Mouse (Mus musculus) urinary bladder, adult 18-20 months (tissue): ENCODE data around the gene Zfp612.
A peak's percentile ranks its signal among the peaks of the same experiment; 100 is the strongest.
"Not testable (repeated sequence)": the region's sequence is repeated elsewhere in the genome, so short reads cannot be mapped to it uniquely, and the experiment has no call there.

Experiments used
- DNase-seq, 2 experiments: peaks; one replicate each; pipeline ENCODE4 v3.0.0; 2022; ENCODE audit warnings: low spot score in 2 of 2, mixed read lengths in 2 of 2

Zfp612 gene

DNA sequence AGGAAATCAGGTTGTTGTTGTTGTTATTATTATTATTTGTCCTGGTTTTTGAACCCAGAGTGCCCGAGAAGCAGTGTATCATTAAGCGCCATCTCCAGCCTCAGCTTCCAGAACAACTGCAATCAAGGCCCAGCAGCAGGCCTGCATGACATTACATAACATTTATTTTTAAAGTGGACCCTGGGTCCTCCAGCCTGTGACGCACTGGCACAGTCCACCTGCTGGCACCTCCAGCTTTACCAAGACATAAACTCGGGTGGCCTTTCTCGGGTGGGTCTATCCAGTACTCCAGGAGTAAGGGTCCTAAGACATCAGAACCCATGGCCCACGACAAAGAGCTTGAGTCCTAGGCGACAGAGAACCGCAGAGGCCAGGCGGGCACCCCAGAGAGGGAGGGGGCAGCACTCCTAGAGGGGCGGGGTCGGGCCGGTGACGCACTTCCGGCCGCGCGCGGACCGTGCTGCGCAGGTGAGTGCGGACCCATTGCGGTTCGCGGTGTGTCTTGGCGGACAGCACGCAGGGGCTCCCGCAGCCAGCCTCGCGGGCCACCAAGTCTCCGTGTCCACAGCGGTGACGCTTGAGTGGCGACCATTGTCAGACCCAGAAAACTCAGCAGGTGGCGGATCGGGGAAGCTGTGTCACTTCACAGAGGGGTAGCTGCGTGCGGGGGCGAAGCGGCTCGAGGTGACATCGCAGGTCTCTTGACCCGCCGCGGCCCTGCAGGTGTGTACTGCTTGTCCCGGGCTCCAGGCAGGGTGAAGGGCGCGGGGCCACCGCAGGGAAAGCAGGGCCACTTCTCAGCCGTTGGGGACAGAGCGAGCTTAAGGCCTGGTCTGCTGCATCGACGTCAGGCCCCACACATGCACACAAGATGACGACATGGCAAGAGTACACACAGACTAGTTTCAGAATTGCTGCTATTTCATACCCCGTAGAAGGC, at the start of gene Zfp612:
TSS of gene Zfp612 (plus strand) at position 465 of the 940 bp plus-strand sequence.
- peak; percentile 43 to 55 for DNase-seq

DNA sequence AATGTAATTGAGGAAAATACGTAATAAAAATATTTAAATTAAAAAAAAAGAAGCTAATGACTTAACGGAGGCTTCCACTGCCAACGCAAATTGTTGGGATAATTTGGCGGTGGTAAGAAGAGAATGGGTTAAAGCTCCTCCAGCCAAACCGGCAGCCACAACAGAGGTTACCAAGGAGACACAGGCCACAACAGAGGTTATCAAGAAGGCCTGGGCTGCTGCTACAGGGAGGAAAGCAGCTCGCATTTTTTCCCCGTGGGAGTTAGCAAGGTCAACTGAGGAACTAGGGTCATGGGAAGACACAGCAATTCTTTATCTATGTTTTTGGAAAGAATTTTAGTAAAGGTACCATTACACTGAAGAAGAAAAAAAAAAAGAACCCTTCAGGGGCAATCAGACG, 45.8 kb upstream of the Zfp612 start:
- DNase-seq, result not testable (repeated sequence)

DNA sequence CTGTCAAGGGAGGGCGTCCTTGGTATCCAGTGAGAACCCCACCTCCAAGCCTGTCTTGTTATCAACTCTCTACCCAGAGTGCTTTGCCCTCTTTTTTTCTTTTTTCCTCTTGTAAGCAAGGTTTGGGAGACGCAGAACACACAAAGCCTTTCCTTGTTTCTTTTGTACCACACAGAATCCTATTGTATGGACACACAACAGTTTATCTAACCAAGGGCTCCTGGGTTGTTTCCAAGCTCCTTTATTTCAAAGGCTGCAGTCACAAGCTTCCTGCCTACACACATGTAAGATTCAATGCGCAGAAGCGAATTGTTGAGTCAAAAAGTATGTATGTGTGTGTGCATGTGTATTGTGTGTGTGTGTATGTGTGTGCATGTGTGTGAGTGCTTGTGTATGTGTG, 45.2 kb upstream of the Zfp612 start:
- no peak for DNase-seq

DNA sequence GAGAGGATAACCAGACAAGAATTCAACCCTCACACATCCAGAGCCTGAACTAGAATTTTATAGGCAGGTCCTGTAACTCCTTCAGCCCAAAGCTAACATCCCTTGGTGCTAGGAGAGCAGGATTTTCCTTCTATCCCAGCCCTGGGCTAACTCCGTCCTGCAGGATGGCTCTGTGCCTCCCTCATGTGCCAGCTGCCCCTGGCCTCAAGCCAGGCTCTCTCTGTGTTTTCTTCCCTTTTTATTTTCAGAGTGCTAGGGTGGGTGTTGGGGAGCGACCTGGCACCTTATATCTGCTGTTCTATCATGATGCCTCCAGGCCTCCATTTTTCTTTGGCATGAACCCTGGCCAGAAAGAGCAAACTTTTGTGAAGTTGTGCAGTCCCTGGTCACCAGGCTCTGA, 43.4 kb upstream of the Zfp612 start:
- DNase-seq, result no peak

DNA sequence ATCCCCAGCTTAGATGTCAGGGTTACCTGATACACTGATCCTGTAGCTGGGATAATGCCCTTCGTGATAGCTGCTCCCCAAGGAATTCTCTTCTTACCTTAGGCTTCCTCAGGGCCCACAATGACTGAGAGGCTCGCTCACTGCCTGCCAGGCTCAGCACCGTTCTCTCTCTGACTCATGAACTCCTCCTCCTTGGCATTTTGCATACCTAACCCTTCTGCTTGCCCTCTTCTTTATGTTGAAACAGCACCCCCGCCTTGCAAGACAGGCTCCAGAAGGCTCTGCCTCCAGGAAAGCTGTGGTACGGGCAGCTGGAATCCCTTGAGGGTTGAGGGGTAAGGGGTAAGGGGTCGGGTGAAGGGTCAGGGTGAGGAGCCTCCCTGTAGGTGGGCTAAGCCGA, 40.3 kb upstream of the Zfp612 start:
- DNase-seq, result no peak

DNA sequence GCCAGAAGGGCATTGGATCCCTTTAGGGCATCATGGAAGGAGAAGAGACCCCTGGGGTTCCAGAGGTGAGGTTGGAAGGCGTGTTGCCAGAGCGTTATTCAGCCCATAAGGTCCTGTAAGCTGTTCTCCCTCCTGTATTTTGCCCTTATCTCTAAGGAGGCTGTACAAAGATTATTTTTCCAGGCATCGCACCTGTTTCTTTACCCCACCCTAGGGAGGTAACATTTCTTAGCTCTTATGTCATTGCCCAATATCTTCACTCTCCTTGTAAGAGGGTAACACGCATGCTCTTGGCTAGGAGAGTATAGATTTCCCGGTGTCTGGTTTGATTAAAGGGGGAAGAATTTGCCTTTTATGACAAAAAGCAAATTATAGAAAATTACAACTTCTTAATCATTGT, 39.9 kb upstream of the Zfp612 start, which contains the start of gene Chst4:
TSS of gene Chst4 (minus strand) at position 82 of the 400 bp plus-strand sequence.
- DNase-seq, result no peak

GRCm38 (mm10) chr8:110040509-110040908, 39.0 kb upstream of the Zfp612 start:
- no peak for DNase-seq

DNA sequence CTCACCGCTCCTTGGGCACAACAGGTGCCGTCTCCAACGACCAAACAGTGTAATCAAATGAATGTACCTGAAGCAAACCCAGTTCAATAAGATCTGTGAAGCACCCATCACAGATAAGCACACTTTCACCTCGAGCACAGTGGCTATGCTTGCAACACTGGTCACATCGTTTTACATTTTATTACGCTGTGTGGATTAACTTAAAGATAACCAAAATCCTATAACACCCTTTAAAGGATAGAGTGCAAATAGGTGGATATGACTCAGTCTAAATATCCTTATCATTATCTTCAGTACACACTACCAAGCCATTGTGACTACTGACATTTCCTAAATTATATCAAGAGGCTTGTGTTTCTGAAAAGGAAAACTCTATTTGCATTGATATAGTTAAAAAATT, 28.3 kb upstream of the Zfp612 start:
- DNase-seq, result no peak

DNA sequence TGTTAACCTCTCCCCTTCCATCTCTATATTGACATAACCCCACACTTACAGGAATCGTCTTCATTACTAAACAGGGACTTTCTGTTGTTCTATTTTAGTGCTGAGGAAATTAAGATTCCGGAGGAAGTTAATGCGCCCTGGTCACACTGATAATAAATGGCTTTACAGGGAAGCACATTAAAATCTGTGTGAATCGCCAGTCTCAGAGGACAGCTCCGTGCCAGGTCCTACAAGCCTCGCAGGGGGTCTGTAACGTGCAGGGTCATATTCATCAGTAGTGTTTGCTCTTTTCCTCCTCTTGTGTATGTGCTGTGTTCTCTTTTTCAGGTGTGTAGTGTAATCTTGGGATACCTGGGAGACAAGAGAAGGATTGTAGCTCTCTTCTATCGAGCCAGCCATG, 21.3 kb upstream of the Zfp612 start:
- DNase-seq, result no peak

GRCm38 (mm10) chr8:110064161-110064560, 15.4 kb upstream of the Zfp612 start:
- DNase-seq, result no peak

DNA sequence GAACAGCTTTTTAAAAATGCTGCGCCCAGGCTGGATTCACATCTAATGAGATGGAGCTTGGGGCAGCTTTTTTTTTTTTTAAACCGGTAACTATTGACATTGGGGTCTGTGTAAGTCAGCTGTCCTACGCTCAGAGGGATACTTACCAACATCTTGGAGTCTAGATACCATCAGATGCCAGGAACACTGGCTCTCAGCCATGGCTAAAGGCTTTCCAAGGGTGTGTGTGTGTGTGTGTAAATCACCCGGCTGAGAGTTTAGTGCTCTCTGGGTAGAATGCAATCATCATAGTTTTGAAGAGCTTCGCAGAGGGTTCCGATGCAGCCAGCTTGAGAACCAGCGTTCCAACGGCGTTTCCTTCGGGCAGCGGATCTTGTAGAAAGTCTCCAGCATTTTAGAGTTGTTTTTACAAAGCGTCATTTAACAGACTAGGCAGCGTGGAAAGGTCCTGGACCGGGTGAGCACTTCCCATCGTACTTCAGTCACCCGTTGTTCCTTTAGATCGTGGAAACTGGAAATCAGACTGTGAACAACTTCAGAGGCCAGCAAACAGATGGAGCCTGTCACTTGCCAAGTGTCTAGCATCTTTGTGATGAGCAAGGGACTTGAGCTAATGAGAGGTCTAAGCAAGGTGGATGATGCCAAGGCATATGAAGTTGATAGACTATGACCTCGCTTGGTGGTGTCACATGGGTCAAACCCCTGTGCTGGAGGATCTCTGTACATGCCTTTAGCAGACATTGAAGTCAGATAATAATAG, 14.8 kb upstream of the Zfp612 start:
- DNase-seq, result no peak

DNA sequence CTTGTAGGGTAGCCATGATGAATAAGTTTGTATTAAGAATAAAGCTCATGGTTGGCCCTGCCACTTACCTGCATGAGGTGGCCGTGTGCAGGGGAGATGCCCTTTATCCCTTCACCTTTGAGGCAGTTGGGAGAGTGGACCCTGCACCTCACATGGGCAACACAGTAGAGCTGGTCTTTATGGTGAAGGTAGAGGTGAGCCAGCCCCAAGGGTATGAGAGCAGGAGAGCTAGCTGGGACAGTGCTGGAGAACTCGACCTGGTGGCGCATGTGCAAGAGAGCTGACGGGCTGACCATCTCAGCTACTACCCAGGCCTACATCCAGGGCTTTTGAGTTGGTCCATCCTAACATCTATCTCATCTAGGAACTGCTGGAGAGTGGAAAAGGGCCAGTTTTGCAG, 13.9 kb upstream of the Zfp612 start:
- DNase-seq, result no peak

GRCm38 (mm10) chr8:110069706-110070105, 9.8 kb upstream of the Zfp612 start:
- DNase-seq, result no peak

- DNase-seq, result peak in 1 of 2 experiments; percentile 41
These were observed 7.9 kb upstream of the Zfp612 start for GRCm38 (mm10) chr8:110071600-110071999.

- DNase-seq, result no peak
These were observed 5.0 kb upstream of the Zfp612 start for GRCm38 (mm10) chr8:110074496-110074895.

DNA sequence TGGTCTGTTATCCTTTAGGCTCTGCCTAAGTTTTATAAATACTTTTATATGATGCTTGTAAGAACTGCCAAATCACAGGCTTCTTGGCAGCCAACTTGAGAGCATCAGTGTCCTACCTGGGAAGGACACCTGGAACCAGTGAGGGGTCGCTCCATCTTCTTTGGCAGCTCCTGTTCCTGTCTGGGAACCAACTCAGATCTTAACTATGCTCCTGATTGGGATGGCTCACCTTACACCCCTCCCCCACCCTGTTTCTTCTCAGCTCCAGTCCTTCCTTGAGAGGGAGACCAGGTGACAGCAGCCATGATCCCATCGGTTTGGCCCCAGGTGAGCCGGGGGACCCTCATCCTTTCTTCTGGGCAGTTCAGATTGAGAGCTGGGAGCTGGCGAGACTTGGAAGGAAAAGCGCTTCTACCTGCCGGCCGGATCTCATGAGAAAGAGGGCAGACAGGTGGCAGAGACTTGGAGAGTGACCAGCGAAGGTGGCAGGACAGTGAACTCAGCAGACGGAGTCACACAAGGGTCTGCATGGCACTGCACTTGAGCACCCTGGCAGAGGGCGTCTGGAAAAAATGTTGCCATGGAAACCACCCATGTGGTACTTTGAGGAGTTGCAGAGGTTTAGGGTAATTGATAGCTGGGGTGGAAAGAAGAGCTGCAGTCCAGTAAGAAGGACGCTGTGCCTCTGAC, 3.0 kb downstream of the Zfp612 start:
- no peak for DNase-seq

- DNase-seq, result no peak
These were observed 12.3 kb downstream of the Zfp612 start for GRCm38 (mm10) chr8:110091869-110092268.

DNA sequence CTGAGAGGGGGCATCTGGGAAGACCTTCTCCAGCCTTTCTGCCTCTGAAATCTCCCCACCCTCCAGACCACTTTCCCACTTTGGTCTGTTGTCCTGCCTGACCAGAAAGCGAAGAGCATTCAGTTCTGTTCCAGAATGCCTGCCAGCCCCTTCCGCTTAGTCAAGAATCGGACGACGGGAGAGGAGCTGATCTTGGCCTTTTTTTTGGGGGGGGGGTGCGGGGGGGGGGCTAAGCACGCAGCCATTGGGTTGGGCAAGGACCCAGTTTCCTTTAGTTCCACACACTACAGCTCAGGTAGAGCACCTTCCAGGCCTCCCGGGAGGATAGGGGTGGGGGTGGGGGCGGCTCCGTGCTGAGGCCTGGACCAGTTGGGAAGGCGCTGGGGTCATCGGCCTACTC, 21.4 kb downstream of the Zfp612 start, which contains the start of gene Gm21964:
TSS of gene Gm21964 (plus strand) at position 301 of the 400 bp plus-strand sequence.
- no peak for DNase-seq

DNA sequence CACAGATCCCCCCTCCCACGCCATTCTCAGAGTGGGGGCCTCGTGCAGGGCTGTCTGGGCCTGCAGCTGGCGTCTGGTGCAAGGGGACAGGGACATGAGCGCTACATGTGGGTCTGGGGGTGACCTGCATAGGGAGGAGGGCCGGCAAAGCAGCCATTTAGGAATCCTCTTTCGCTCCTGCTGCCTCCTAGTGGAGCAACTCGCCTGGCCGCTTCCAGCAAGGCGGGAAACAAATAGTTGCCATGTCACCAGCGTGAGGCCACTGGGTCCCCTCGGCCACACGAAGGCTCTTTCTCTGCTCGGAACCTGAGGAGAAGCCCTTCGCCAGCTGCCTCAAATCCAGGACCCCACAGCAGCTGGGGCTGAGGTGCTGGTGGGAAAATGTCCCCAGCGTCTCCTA, 22.1 kb downstream of the Zfp612 start:
- no peak for DNase-seq

DNA sequence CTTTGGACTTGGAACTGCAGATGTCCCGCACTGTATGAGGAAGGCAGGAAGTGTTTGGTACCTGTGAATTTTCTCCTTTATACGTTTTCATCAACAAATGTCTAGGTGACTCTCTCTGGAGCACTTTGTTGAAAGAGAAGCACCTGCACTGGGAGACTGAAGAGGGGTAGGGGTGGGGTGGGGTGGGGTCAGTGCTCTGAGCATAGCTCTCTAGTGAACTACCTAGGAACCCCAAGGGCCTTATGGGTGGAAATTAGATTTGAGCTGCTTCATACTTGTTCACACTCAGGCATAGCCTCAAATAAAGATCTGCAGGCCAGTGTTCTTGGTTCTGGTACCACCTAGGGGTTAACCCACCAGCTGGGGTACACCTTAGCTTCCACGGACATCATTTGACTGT, 23.1 kb downstream of the Zfp612 start, which contains the start of gene Gm17720:
TSS of gene Gm17720 (minus strand) at position 101 of the 400 bp plus-strand sequence.
- no peak for DNase-seq

DNA sequence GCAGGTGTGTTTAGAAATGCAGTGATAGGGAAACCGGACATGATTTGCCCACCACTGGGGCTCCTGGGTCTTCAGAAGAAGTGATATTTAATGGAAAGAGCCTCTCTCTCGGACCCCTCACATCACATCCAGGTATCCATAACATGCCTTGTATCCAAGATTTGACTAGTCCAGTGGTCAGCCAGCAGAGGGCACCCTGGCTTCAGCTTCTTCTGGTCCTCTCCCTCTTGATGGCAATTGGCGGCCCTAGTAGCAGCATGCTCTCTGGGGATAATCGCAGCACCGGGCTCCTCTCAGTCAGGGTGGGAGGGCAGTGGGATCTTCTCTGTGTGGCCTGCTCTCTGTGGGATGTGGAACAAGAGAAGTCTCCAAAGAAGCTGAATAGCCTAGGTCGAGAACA, 40.2 kb downstream of the Zfp612 start:
- DNase-seq, result no peak

DNA sequence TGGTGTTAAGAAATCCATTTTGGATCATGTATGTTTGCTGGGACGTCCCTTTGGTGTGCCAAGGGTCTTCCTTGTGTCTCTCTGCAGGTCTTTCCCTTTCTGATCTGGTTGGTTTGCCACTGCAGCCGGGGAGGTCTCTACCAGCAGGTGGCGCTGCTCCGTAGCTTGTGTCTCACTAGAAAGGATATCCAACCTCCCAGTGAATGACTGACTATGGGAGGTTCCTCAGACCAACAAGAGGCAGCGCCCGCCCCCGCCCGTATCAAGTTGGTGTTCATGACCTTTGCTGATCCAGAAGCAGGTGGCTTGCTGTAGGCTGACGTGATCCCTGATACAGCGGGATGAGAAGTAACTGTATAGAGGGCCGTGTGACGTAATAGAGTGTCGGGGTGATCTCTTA, 51.0 kb downstream of the Zfp612 start:
- peak; percentile 41 to 59 for DNase-seq
